Mouse (Mus musculus) limb, embryonic 15.5 days (tissue): ENCODE results near the gene Carmil1. TPM values are rescaled to one million over a fixed set of nuclear protein-coding genes. Genes with fewer than 3 reads are reported as not detected.
A peak's percentile ranks its signal among the peaks of the same experiment; 100 is the strongest.

ENCODE experiments used
- ATAC-seq: fragments of 200-750 bp; cut with Nextera tagmentation; 2 replicates; pipeline ENCODE4 v1.8.0; 2017; ENCODE audit warnings: low read depth, moderate TSS enrichment; ENCODE audit not compliant: insufficient number of reproducible peaks, low FRiP score, low TSS enrichment
- H3K27ac ChIP-seq: fragments of 300-500 bp; sonication (generic); 2 replicates; pipeline ENCODE4 v1.5.1; 2015; ENCODE audit warnings: moderate library complexity, mild to moderate bottlenecking, inconsistent platforms
- H3K27me3 ChIP-seq: fragments of 300-500 bp; sonication (generic); 2 replicates; pipeline ENCODE4 v1.6.1; 2015; ENCODE audit warnings: inconsistent platforms
- H3K36me3 ChIP-seq: fragments of 300-500 bp; sonication (generic); 2 replicates; pipeline ENCODE4 v1.6.1; 2015; ENCODE audit warnings: inconsistent platforms
- H3K4me1 ChIP-seq: fragments of 300-500 bp; sonication (generic); 2 replicates; pipeline ENCODE4 v1.6.1; 2015; ENCODE audit warnings: inconsistent platforms
- H3K4me2 ChIP-seq: fragments of 300-500 bp; sonication (generic); 2 replicates; pipeline ENCODE4 v1.6.1; 2015; ENCODE audit warnings: mild to moderate bottlenecking, inconsistent platforms
- H3K4me3 ChIP-seq: fragments of 300-500 bp; sonication (generic); 2 replicates; pipeline ENCODE4 v1.5.1; 2015; ENCODE audit warnings: mild to moderate bottlenecking, inconsistent platforms
- H3K9ac ChIP-seq: fragments of 300-500 bp; sonication (generic); 2 replicates; pipeline ENCODE4 v1.6.1; 2015; ENCODE audit warnings: inconsistent platforms
- H3K9me3 ChIP-seq: fragments of 300-500 bp; sonication (generic); 2 replicates; pipeline ENCODE4 v1.6.1; 2016; ENCODE audit warnings: inconsistent platforms
- WGBS: fragments of 180-500 bp; shearing (Covaris S2); methylation state at CpG from one replicate; pipeline ENCODE4 v1.1.7; 2015; 5-methylcytosine and 5-hydroxymethylcytosine counted together
- polyA plus RNA-seq: library from polyadenylated mRNA; unstranded; fragments of >200 nt; fragmentation: Nextera tagmentation; extraction: Ambion mirVana; gene quantifications from 2 replicates; pipeline ENCODE4 v1.2.1, GENCODE M21; 2015

Gene Carmil1
- polyA plus RNA-seq, 1 experiment from 2014 or later, result 39.8 TPM

DNA sequence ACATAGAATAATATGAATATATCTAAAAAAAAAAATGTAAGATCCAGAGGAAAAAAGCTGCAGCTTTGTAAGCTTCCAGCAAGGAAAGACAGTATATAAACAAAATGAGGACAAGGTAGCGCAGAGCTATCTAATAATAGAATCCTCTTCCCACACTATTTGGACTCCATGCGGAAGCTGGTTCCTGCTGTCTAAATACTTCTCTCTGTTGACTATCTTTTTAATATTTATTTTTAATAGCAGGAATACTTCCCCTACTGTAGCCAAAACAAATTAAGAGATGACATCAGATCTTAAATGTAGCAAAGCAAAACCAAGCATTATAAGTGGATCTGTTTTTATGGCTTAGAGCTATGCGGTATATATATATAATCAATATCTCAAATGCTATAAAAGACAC, 27.0 kb downstream of the Carmil1 start:
- Histone ChIP-seq H3K27me3 (no peaks in the 10 kb centered on the region), H3K36me3 (no peaks in the 10 kb centered on the region), H3K27ac (no peak overlapping the region), H3K4me2 (no peak overlapping the region), H3K4me3 (no peak overlapping the region), H3K9ac (no peak overlapping the region), H3K4me1 (0 out of 2 replicates have a peak, but pooled peaks cover 2% of the 10 kb centered on the region), H3K9me3 (no peaks in the 10 kb centered on the region)
- WGBS, result 93% methylated on average over 3 of the region's 3 CpGs
- no peak for ATAC-seq

DNA sequence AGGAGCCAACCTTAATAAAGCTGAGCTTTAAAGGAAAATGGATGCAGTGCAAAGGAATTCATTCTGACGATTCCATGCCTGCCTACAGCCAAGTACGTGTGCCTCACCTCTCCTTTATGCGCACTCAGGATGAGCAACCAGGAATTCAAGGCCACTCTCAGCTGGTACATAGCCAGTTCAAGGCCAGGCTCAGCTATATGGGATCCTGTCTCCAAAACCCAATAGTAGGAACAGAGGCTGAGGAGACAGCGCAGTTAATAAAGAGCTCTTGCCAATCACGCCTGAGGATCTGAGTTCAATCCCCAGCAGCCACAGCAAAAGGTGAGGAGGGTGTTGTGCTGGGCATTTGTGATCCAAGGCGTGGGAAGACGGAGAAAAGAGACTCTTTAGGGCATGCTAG, 29.4 kb downstream of the Carmil1 start:
- no peaks in the 10 kb centered on the region for H3K36me3 ChIP-seq
- H3K9ac ChIP-seq, result no peak overlapping the region
- H3K4me2 ChIP-seq, result no peak overlapping the region
- no peak for ATAC-seq
- no peak overlapping the region for H3K4me3 ChIP-seq
- H3K27ac ChIP-seq, result no peak overlapping the region
- H3K4me1 ChIP-seq, result 0 out of 2 replicates have a peak, but pooled peaks cover 5% of the 10 kb centered on the region
- WGBS, result 83% methylated on average over 7 of the region's 7 CpGs
- H3K27me3 ChIP-seq, result no peaks in the 10 kb centered on the region
- H3K9me3 ChIP-seq, result no peaks in the 10 kb centered on the region

- Histone ChIP-seq H3K27ac (peak overlapping the region; percentile 57), H3K4me3 (no peak overlapping the region), H3K36me3 (no peaks in the 10 kb centered on the region), H3K27me3 (no peaks in the 10 kb centered on the region), H3K4me1 (peaks cover 12% of the 10 kb centered on the region; the same call in 1 of the 2 replicates), H3K4me2 (no peak overlapping the region), H3K9me3 (no peaks in the 10 kb centered on the region), H3K9ac (no peak overlapping the region)
- WGBS, result 56% methylated on average over 5 of the region's 5 CpGs
- ATAC-seq, result no peak
These were observed 32.7 kb downstream of the Carmil1 start for GRCm38 (mm10) chr13:24247928-24248327.

DNA sequence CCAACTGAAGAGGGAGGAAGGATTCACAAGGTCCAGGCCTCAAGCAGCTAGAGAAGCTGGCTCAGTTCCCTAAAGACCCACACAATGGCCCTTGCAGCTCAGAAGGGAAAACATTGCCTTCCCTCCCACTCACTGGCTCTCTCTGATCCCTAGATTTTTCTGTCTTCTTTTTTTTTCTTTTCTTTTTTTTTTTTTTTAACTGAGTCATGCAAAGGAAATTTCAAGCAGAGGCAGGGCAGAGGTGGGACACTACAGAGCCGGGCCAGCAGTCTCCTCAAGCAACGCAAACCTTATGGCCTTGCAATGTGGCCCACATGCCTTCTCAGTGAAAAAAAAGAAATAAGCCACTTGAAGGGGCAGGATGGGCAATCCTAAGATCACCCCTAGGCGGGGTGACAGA, 33.2 kb downstream of the Carmil1 start:
- no peaks in the 10 kb centered on the region for H3K36me3 ChIP-seq

DNA sequence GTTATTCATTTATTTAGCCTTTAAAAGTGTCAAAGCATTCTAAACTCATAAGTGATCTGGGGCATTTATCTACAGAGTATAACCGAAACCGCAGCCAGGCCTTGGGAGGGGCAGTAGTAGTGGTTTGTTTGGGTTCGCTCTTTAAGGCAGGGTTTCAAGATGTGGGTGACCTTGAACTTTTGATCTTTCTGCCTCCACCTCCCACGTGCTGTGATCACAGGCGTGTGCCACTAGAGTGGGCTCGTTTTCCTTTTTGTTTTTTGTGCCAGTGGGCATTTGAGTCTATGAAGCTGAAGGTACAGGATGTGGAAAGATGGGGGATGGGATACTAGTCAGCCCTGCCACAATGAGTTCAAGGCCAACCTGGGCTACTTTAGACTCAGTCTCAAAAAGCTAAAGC, 34.3 kb downstream of the Carmil1 start:
- no peak overlapping the region for H3K27ac ChIP-seq
- H3K4me1 ChIP-seq, result peaks cover 19% of the 10 kb centered on the region
- no peak for ATAC-seq
- H3K27me3 ChIP-seq, result no peaks in the 10 kb centered on the region
- H3K4me3 ChIP-seq, result no peak overlapping the region
- no peaks in the 10 kb centered on the region for H3K9me3 ChIP-seq
- 79% methylated on average over 6 of the region's 6 CpGs for WGBS
- no peak overlapping the region for H3K9ac ChIP-seq
- H3K36me3 ChIP-seq, result no peaks in the 10 kb centered on the region
- no peak overlapping the region for H3K4me2 ChIP-seq

More for the DNA sequence above, 33.2 kb downstream of the Carmil1 start:
- no peak overlapping the region for H3K4me2 ChIP-seq
- no peak for ATAC-seq
- H3K4me3 ChIP-seq, result no peak overlapping the region
- H3K27me3 ChIP-seq, result no peaks in the 10 kb centered on the region
- H3K9ac ChIP-seq, result no peak overlapping the region
- WGBS, result 61% methylated on average over 3 of the region's 3 CpGs
- H3K9me3 ChIP-seq, result no peaks in the 10 kb centered on the region
- H3K4me1 ChIP-seq, result peaks cover 16% of the 10 kb centered on the region; the same call in 1 of the 2 replicates
- peak overlapping the region; percentile 43; the same call in 1 of the 2 replicates for H3K27ac ChIP-seq

- 46% methylated on average over 11 of the region's 11 CpGs for WGBS
- ATAC-seq, result no peak
- Histone ChIP-seq H3K4me3 (no peak overlapping the region), H3K27me3 (no peaks in the 10 kb centered on the region), H3K27ac (no peak overlapping the region), H3K4me1 (peaks cover 23% of the 10 kb centered on the region), H3K4me2 (no peak overlapping the region), H3K36me3 (no peaks in the 10 kb centered on the region), H3K9me3 (no peaks in the 10 kb centered on the region), H3K9ac (no peak overlapping the region)
These were observed 36.0 kb downstream of the Carmil1 start for GRCm38 (mm10) chr13:24244613-24245012.

GRCm38 (mm10) chr13:24243964-24244363, 36.6 kb downstream of the Carmil1 start:
- Histone ChIP-seq H3K27ac (no peak overlapping the region), H3K4me1 (peaks cover 23% of the 10 kb centered on the region), H3K9ac (no peak overlapping the region), H3K4me2 (no peak overlapping the region), H3K36me3 (no peaks in the 10 kb centered on the region), H3K27me3 (no peaks in the 10 kb centered on the region), H3K4me3 (no peak overlapping the region), H3K9me3 (no peaks in the 10 kb centered on the region)
- ATAC-seq, result no peak
- 80% methylated on average over 4 of the region's 4 CpGs for WGBS

- Histone ChIP-seq H3K27me3 (no peaks in the 10 kb centered on the region), H3K4me2 (no peak overlapping the region), H3K9me3 (no peaks in the 10 kb centered on the region), H3K4me3 (no peak overlapping the region), H3K36me3 (no peaks in the 10 kb centered on the region), H3K27ac (peak overlapping the region; percentile 18; the same call in 1 of the 2 replicates), H3K9ac (no peak overlapping the region), H3K4me1 (peaks cover 21% of the 10 kb centered on the region)
- ATAC-seq, result no peak
- 53% methylated on average over 5 of the region's 5 CpGs for WGBS
These were observed 38.0 kb downstream of the Carmil1 start for GRCm38 (mm10) chr13:24242429-24243106.

GRCm38 (mm10) chr13:24241201-24241600, 39.4 kb downstream of the Carmil1 start:
- Histone ChIP-seq H3K4me1 (peaks cover 20% of the 10 kb centered on the region), H3K27me3 (no peaks in the 10 kb centered on the region), H3K4me3 (no peak overlapping the region), H3K9ac (no peak overlapping the region), H3K9me3 (no peaks in the 10 kb centered on the region), H3K27ac (peak overlapping the region; percentile 57), H3K36me3 (no peaks in the 10 kb centered on the region), H3K4me2 (0 out of 2 replicates have a peak overlapping the region, but pooled peaks have one; percentile 17)
- no peak for ATAC-seq
- 31% methylated on average over 5 of the region's 5 CpGs for WGBS

GRCm38 (mm10) chr13:24240430-24240829, 40.2 kb downstream of the Carmil1 start:
- 51% methylated on average over 4 of the region's 4 CpGs for whole genome bisulfite sequencing

DNA sequence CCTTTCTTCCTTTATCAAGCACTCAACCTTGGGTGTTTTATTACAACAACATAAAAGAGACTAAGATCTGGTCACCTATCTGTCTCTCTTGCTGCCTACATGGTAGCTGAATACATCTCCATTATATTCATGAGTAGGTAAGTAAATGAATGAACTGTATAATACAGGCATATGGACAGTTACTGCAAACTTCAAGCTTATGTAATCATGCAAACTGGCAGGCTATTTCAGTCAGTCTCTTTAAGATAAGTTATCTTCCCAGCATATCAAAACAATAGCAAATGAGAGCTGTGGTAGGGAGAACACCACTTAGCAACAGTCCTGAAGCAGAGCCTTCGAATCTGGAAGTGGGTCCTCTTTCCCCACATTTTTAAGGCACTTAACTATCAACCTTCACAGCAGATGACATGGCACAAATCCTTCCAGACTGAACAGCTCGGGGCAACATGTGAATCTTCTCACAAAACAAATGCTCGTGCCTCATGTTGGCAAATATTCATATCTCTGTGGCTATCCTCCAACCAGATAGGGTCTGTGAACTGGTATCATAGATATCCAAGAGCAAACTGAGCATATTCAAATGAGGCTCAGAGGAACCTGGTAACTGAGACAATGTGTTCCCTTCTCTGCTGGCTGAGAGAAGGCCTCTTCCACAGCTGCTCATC, 42.0 kb downstream of the Carmil1 start:
- H3K36me3 ChIP-seq, result no peaks in the 10 kb centered on the region
- no peak for ATAC-seq
- WGBS, result 76% methylated on average over 3 of the region's 3 CpGs
- H3K4me1 ChIP-seq, result peaks cover 11% of the 10 kb centered on the region
- H3K27ac ChIP-seq, result no peak overlapping the region
- H3K27me3 ChIP-seq, result no peaks in the 10 kb centered on the region
- H3K9me3 ChIP-seq, result no peaks in the 10 kb centered on the region
- H3K4me3 ChIP-seq, result no peak overlapping the region
- no peak overlapping the region for H3K9ac ChIP-seq
- no peak overlapping the region for H3K4me2 ChIP-seq

More at GRCm38 (mm10) chr13:24240430-24240829, 40.2 kb downstream of the Carmil1 start:
- H3K4me3 ChIP-seq, result no peak overlapping the region
- no peaks in the 10 kb centered on the region for H3K36me3 ChIP-seq
- peak overlapping the region; percentile 57 for H3K27ac ChIP-seq
- H3K9me3 ChIP-seq, result no peaks in the 10 kb centered on the region
- peak; percentile 64 for ATAC-seq
- H3K27me3 ChIP-seq, result no peaks in the 10 kb centered on the region
- no peak overlapping the region for H3K9ac ChIP-seq
- no peak overlapping the region for H3K4me2 ChIP-seq
- H3K4me1 ChIP-seq, result peaks cover 20% of the 10 kb centered on the region

- no peaks in the 10 kb centered on the region for H3K9me3 ChIP-seq
- peaks cover 15% of the 10 kb centered on the region for H3K4me1 ChIP-seq
- no peak overlapping the region for H3K4me3 ChIP-seq
- H3K4me2 ChIP-seq, result no peak overlapping the region
- H3K9ac ChIP-seq, result no peak overlapping the region
- no peaks in the 10 kb centered on the region for H3K36me3 ChIP-seq
- H3K27ac ChIP-seq, result no peak overlapping the region
- ATAC-seq, result no peak
- H3K27me3 ChIP-seq, result no peaks in the 10 kb centered on the region
- WGBS, result 63% methylated on average over 4 of the region's 4 CpGs
These were observed 43.9 kb downstream of the Carmil1 start for GRCm38 (mm10) chr13:24236736-24237135.
